Mouse (Mus musculus): ENCODE measurements around the gene Olfr15. TPM values are rescaled to one million over a fixed set of nuclear protein-coding genes. Genes with fewer than 3 reads are reported as not detected.
A peak's percentile ranks its signal among the peaks of the same experiment; 100 is the strongest.

Gene Olfr15
- total RNA-seq, 2 experiments from 2014 or later: not detected

DNA sequence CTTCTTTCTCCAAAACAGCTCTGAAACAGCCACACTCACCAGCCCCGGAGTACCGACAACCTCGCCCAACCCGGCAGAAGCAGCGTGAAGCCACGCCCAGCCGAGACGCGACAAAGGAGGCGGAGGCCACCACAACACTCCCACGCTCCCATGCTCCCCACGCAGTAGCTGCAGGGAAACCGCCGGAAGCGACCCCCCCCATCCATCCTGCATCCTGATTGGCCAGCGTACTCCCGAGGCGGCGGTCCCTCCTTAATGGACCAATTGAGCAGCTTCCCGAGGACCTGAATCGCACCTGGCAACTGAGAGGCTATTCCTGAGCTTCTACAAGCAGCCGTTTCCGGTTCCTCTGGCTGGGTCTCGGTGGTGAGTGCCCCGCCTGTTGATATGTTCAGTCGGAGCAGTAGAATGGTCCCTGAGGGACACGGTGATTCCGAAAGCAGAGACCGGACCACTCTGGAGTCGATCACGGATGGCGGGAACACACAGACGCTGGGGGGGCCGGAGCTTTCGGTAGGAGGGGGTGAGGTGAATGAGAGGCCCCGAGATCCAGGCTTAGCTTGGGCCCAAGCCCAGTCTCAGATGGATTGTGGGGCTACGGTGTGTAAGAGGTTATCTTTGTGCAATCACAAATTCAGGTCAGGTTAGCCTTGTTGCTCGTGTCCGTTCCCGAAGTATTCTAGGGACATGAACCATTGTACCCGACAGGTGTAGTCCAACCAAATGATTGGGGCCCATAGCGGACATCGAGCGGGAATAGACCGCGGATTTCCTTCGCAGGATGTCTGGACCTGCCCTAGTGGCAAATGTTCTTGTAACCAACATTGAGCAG is 41.8 kb downstream of the Olfr15 start, which contains the start of gene Naa60:
Naa60 (plus strand) TSS at position 160 of the 832 bp plus-strand sequence.
- peak; percentile 73 to 85 for DNase-seq (ENCODE audit: low spot score in 2 of 2)

DNA sequence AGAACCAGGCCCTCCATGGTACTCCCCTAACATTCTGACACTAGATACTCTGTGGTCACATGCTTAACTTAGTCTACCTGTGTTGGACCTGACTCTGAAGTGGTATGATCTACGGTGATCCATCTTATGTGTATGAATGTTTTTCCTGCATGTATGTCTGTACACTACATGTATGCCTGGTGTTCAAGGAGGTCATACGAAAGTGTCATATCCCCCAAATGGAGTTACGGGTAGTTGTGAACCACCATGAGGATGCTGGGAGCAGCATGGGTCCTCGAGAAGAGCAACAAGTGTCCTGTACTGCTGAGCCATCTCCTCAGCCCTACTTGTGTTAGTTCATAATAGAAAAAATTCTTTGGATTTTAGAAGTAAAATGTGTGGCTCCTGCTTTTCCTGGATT is 45.7 kb downstream of the Olfr15 start:
- no peak for DNase-seq (ENCODE audit: low spot score in 2 of 2)

DNA sequence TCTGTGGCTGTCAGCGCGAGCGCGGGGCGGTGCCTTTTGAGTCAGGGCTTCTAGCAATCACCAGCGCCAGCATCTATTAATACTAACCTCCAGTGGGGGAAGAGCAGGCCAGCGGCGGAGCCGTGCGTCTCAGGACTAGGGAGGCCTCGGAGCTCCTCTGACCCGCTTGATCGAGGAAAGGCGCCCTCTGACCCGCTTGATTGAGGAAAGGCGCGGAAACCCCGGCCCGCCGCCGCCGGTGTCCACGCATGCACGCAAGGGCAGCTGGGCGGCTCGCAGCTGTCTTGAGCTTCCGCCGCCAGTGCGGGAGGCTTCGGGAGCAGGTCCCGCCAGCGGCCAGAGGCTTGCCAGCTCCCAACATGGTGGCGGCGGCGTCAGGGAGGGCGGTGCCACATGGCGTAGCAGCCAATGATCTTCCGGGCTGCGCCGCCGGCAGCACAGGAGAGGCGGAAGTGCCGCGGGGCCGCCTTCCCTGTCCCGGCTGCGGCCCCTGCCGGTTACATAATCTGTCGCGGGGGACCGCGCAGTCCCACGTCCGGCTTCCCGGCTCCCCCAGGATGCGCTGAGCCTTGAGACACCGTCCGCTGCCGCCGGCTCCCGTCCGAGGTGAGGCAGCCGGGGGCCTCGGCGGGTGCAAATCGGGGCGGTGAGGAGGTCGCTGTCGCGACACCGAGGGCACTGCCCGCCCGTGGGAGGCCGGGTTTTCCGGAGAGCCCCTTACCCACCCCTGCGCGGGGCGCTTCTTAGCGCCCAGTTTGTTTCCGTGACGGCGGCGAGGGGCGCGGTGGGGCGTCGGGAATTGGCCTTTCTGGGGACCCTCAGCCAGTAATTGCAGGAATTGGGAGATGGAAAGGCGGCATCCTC is 53.8 kb downstream of the Olfr15 start, which contains the start of the genes Zfp597 and Gm20695:
Zfp597 (minus strand) TSS at position 361 of the 864 bp plus-strand sequence.
Gm20695 (plus strand) TSS at position 448 of the 864 bp plus-strand sequence.
- peak; percentile 90 to 95 for DNase-seq (ENCODE audit: low spot score in 2 of 2)

DNA sequence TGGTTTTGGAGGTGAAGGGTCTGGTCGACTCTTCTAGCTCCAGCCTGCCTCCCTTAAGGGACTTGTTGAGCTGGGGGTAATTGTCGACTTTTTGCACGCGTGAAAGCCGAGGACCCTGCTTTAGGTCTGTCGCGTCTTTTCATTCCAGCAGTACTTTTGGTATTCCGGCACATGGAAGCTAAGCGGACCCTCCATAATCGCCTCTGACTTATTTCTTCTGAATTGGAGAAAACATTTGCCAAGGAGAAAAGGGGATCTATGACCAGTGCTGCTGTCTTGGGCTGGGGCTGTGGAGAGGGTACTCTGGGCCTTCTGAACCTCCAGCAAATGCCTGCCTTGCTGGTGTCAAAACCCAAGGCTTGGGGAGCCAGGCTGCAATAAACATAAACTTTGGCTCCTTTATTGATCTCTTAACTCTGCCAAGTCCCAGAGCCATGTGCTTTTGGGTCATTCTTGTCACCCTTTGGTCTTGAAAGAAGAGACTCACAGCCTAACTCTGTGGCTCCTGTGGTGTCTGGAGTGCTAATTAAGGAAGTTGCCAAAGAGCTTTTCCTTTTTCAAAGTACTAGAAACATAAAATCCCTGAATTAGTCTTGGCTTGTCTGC is 54.5 kb downstream of the Olfr15 start:
- no peak for DNase-seq (ENCODE audit: low spot score in 2 of 2)

DNA sequence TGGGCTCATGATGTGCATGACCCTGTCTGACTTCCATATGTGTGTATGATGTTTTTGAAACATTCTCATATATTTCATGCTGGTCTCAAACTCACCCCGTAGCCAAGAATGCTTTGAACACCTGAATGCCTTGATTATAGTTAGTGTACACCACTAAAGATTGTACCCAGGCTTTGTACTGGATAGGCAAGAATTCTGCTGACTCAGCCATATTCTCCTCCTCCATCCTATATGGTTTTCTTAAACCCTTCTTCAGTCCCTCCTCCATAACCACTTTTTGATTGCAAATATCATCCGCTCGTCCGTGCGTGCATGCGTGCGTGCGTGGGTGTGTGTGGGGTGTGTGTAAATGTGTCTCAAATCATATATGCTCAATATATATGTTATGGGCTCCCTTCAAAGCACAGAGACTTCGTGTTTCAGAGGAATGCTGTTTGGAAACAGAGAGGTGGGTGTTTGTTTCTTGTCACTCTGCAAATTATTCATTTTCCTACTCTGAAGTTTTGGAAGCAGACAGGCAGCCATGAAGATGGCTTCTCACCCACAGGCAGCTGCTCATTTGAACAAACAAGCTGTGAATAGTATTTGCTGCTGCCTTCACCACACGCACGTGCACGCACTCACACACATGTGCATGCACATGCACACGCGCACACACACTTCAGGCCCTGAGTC is 61.1 kb downstream of the Olfr15 start:
- DNase-seq (ENCODE audit: low spot score in 2 of 2): no peak

DNA sequence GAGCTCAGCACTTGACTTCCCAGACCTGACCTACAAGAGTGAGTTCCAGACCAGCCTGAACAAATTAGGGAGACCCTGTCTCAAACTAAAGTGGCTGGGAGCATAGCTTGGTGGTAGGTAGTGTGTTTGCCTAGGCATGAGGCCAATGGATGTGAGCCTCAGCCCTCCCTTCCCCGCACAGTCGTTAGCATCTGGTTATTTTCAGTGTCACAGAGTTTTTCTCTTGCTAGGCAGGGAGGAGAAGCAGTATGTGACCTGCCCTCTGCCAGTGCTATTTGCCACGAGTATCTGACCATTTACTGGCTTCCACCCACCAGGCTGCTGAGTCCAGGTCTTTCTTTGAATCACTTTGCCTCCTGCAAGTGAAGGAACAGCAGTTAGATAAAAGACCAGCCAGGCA is 63.1 kb downstream of the Olfr15 start:
- no peak for DNase-seq (ENCODE audit: low spot score in 2 of 2)

Other genes starting within 250 kb of the Olfr15 start
- gene Olfr161, start 239.8 kb upstream of the Olfr15 start, total RNA-seq (2021): not detected
- not detected for gene Mefv, start 112.8 kb upstream of the Olfr15 start, total RNA-seq (2021)
- gene Zfp263, start 86.8 kb upstream of the Olfr15 start, total RNA-seq (2021): 10 to 100 TPM; 11.4 to 16.0 TPM
- gene Zfp174, start 16.4 kb downstream of the Olfr15 start, total RNA-seq (2021): 1 to 10 TPM; 1.7 to 1.9 TPM
- gene Naa60, start 41.5 kb downstream of the Olfr15 start, total RNA-seq (2021): 10 to 100 TPM; 37.3 to 43.1 TPM
- 10 to 100 TPM; 10.6 to 11.9 TPM for gene Zfp597, start 53.7 kb downstream of the Olfr15 start, total RNA-seq (2021)
- gene Gm20695, start 53.8 kb downstream of the Olfr15 start, total RNA-seq (2021): under 1 TPM; 0.36 to 0.44 TPM
- 1 to 10 TPM; 3.1 to 5.6 TPM for gene 1700037C18Rik, start 77.8 kb downstream of the Olfr15 start, total RNA-seq (2021)
- 10 to 100 TPM; 12.3 to 13.3 TPM for gene Cluap1, start 77.9 kb downstream of the Olfr15 start, total RNA-seq (2021)
- 1 to 10 TPM; 2.5 to 3.6 TPM for gene Nlrc3, start 145.8 kb downstream of the Olfr15 start, total RNA-seq (2021)
- gene Slx4, start 172.9 kb downstream of the Olfr15 start, total RNA-seq (2021): 10 to 100 TPM; 20.8 to 21.0 TPM
- not detected for gene Dnase1, start 206.1 kb downstream of the Olfr15 start, total RNA-seq (2021)
- gene Trap1, start 246.9 kb downstream of the Olfr15 start, total RNA-seq (2021): 10 to 100 TPM; 85.4 to 91.3 TPM